Mouse (Mus musculus) heart, postnatal 0 days (tissue): ENCODE results near the gene Coro1a. TPM values are rescaled to one million over a fixed set of nuclear protein-coding genes. Genes with fewer than 3 reads are reported as not detected.

Source experiments
- ATAC-seq: fragments of 200-750 bp; cut with Nextera tagmentation; 2 replicates; pipeline ENCODE4 v1.8.0; 2017; ENCODE audit warnings: low read depth, moderate number of reproducible peaks, moderate library complexity; ENCODE audit not compliant: insufficient read depth
- DNase-seq: peaks from one replicate; pipeline ENCODE4 v3.0.0-alpha.2; 2016; ENCODE audit warnings: low spot score
- H3K27ac ChIP-seq: fragments of 300-500 bp; sonication (generic); 2 replicates; pipeline ENCODE4 v1.5.1; 2014; ENCODE audit warnings: low read depth, mild to moderate bottlenecking
- H3K27me3 ChIP-seq: fragments of 300-500 bp; sonication (generic); 2 replicates; pipeline ENCODE4 v1.6.1; 2014; ENCODE audit warnings: low read length, mixed read lengths; ENCODE audit not compliant: control insufficient read depth, insufficient read depth
- H3K36me3 ChIP-seq: fragments of 300-500 bp; sonication (generic); replicated peaks from 2 replicates; pipeline ENCODE4 v1.6.1; 2014; ENCODE audit warnings: low read length, mixed read lengths; ENCODE audit not compliant: control insufficient read depth, insufficient read depth
- H3K4me1 ChIP-seq: fragments of 300-500 bp; sonication (generic); 2 replicates; pipeline ENCODE4 v1.6.1; 2014; ENCODE audit warnings: antibody characterized with exemption; ENCODE audit not compliant: control insufficient read depth, insufficient read depth
- H3K4me2 ChIP-seq: fragments of 300-500 bp; sonication (generic); 2 replicates; pipeline ENCODE4 v1.6.1; 2014; ENCODE audit warnings: low read depth, mild to moderate bottlenecking, low read length, moderate library complexity
- H3K4me3 ChIP-seq: fragments of 300-500 bp; sonication (generic); 2 replicates; pipeline ENCODE4 v1.5.1; 2014; ENCODE audit warnings: low read depth, low read length
- H3K9ac ChIP-seq: fragments of 300-500 bp; sonication (generic); replicated peaks from 2 replicates; pipeline ENCODE4 v1.6.1; 2014; ENCODE audit warnings: low read depth, low read length, mixed read lengths
- H3K9me3 ChIP-seq: fragments of 300-500 bp; sonication (generic); replicated peaks from 2 replicates; pipeline ENCODE4 v1.6.1; 2016; ENCODE audit warnings: low read length; ENCODE audit not compliant: control insufficient read depth
- CTCF ChIP-seq: IDR thresholded peaks from 2 replicates; pipeline ENCODE4 v1.5.1; 2016; ENCODE audit warnings: antibody characterized with exemption, control low read depth, low read depth
- EP300 ChIP-seq: IDR thresholded peaks from 2 replicates; pipeline ENCODE4 v1.6.1; 2016; ENCODE audit warnings: antibody characterized with exemption, low read depth
- WGBS: fragments of 180-500 bp; shearing (Covaris S2); extraction: QIAGEN DNeasy Blood & Tissue Kit; methylation state at CpG from one replicate; pipeline ENCODE4 v1.1.7; 2014; 5-methylcytosine and 5-hydroxymethylcytosine counted together
- polyA plus RNA-seq: library from polyadenylated mRNA; unstranded; fragments of >200 nt; fragmentation: Nextera tagmentation; extraction: Ambion mirVana; gene quantifications from 2 replicates; pipeline ENCODE4 v1.2.1, GENCODE M21; 2015
- total RNA-seq: library from RNA; depleted of rRNA; stranded (reverse); fragments of >200 nt; gene quantifications from 2 replicates; pipeline ENCODE4 v1.2.3, GENCODE M21; 2014; ENCODE audit warnings: low replicate concordance

The Coro1a gene
- total and polyA plus RNA-seq, 2 experiments from 2014 or later: 8.5 to 14.8 TPM

DNA sequence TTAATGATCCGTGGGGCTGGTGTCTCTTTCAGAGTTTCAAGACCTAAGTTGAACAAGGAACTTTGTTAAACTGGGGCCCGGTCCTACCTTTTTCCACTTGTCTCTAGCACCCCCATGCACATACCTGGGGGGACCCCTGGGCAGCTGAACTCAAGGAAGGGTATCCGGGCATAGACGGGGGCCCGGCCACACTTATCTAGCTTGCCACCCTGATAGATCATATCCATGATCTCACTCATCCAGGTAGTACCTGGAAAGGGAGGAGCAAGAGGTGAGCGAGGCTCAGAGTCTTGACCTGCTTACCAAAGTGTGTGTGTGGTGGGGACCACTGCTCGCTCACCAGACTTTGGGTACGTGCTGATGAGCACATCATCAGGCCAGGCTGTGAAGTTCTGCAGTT is 32.5 kb downstream of the Coro1a start:
- no peak overlapping the region for H3K4me3 ChIP-seq
- peak overlapping the region; percentile 47 for H3K4me2 ChIP-seq
- no peaks in the 10 kb centered on the region for H3K9me3 ChIP-seq
- peaks cover 12% of the 10 kb centered on the region; the same call in 1 of the 2 replicates for H3K36me3 ChIP-seq
- H3K9ac ChIP-seq: no peak overlapping the region
- peaks cover 6% of the 10 kb centered on the region for H3K4me1 ChIP-seq
- H3K27me3 ChIP-seq: no peaks in the 10 kb centered on the region
- no peak for TF ChIP-seq CTCF
- no peak for TF ChIP-seq EP300
- DNase-seq (no peak), ATAC-seq (no peak)
- H3K27ac ChIP-seq: peak overlapping the region; percentile 86; the same call in 1 of the 2 replicates
- WGBS: 90% methylated on average over 8 of the region's 8 CpGs

DNA sequence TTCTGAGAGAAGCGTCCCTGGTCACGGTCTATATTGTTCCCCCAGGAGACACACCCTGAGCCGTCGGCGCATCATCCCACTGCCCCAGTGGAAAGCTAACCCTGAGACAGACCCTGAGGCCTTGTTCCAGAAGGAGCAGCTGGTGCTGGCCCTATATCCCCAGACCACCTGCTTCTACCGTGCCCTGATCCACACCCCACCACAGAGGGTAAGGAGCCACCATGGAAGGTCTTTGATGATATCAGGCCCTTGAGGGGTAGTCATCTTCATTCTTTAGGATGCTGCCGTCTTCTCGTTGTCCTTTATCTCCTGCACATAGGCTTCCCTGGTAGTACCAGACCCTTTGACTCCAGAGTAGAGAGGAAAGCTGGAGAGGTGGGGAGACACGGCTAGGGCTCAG is 35.5 kb downstream of the Coro1a start:
- H3K4me2 ChIP-seq: no peak overlapping the region
- DNase-seq (no peak), ATAC-seq (no peak)
- no peaks in the 10 kb centered on the region for H3K27me3 ChIP-seq
- no peak overlapping the region for H3K27ac ChIP-seq
- 90% methylated on average over 9 of the region's 9 CpGs for WGBS
- H3K9ac ChIP-seq: no peak overlapping the region
- H3K4me1 ChIP-seq: peaks cover 6% of the 10 kb centered on the region
- H3K9me3 ChIP-seq: no peaks in the 10 kb centered on the region
- peaks cover 19% of the 10 kb centered on the region; the same call in 1 of the 2 replicates for H3K36me3 ChIP-seq
- H3K4me3 ChIP-seq: no peak overlapping the region
- no peak for TF ChIP-seq EP300
- no peak for TF ChIP-seq CTCF

DNA sequence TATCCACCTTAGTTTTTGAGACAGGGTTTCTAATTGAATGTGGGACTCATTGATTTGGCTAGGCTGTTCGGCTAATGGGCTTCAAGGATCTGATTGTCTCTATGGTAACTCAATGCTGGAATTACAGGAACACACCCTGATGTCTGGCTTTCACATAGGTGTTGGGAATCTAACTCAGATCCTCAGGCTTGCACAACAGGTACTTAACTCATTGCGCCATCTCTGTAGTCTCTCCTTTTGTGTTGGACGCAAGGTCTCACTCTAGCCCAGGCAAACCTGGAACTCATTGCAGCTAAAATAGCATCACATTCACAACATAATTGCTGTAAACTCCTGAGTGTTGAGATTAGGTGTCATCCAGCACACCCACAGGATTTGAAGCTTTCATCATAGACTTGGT is 37.4 kb downstream of the Coro1a start:
- WGBS: 86% methylated on average over 3 of the region's 3 CpGs
- H3K9ac ChIP-seq: no peak overlapping the region
- no peaks in the 10 kb centered on the region for H3K27me3 ChIP-seq
- peaks cover 23% of the 10 kb centered on the region for H3K36me3 ChIP-seq
- TF ChIP-seq EP300 (no peak), CTCF (no peak)
- H3K4me1 ChIP-seq: no peaks in the 10 kb centered on the region
- no peaks in the 10 kb centered on the region for H3K9me3 ChIP-seq
- no peak overlapping the region for H3K4me2 ChIP-seq
- no peak for DNase-seq
- ATAC-seq: no peak
- H3K27ac ChIP-seq: no peak overlapping the region
- H3K4me3 ChIP-seq: no peak overlapping the region

DNA sequence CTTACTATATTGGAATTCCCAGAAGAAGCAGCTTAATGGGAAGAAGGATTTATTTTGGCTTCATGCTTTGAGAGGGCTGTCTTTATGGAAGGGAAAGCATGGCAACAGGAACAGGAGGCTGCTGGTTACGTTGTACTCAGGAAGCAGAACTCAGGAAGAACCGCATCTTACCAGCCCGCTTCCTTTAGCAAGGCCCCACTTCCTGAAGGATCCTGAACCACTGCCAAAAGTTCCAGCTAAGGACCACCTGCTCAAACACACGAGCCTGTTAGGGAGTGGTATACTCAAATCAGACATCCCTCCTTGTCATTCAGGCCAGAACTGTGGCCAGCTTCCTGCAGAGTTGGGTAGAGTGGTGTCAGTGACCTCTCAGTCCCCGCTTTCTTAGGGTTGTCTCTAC is 39.1 kb downstream of the Coro1a start:
- no peaks in the 10 kb centered on the region for H3K4me1 ChIP-seq
- no peak overlapping the region for H3K4me2 ChIP-seq
- 48% methylated on average over 5 of the region's 5 CpGs for WGBS
- DNase-seq: peak; percentile 41
- TF ChIP-seq EP300: 0 out of 2 replicates have a peak, but pooled peaks have one; percentile 44
- no peak for TF ChIP-seq CTCF
- peak overlapping the region; percentile 84 for H3K27ac ChIP-seq
- ATAC-seq: peak; percentile 41; the same call in 1 of the 2 replicates
- H3K36me3 ChIP-seq: peaks cover 32% of the 10 kb centered on the region
- H3K4me3 ChIP-seq: no peak overlapping the region
- H3K27me3 ChIP-seq: no peaks in the 10 kb centered on the region
- H3K9ac ChIP-seq: no peak overlapping the region
- H3K9me3 ChIP-seq: no peaks in the 10 kb centered on the region

DNA sequence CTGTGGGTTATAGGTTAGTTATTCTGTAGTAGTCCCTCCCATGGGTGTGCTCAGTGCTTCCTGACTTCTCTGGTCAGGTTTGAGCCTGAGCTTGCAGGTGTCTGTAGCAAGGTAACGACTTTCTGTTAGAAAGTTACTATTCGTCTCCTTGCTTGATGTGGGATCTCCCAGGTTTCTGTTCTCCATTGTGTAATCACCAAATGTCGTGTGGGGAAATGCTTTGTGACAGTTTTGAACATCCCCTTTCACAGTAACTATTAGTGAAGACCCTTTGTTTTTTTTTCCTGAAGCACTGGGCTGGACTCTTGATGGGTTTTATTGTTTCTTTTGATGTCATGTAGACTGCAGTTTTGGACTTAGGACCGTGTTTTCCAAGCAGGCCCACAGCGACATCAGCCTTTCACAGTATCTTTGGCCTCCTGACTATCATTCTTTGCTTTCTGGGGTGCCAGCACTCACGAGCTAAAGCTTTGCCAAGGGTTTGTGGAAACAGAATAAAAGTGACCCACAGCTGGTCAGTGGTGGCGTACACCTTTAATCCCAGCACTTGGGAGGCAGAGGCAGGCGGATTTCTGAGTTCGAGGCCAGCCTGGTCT is 40.0 kb downstream of the Coro1a start:
- no peaks in the 10 kb centered on the region for H3K9me3 ChIP-seq
- H3K4me3 ChIP-seq: no peak overlapping the region
- H3K27ac ChIP-seq: peak overlapping the region; percentile 84
- peaks cover 31% of the 10 kb centered on the region for H3K36me3 ChIP-seq
- no peak overlapping the region for H3K4me2 ChIP-seq
- no peak for DNase-seq
- no peaks in the 10 kb centered on the region for H3K27me3 ChIP-seq
- no peak for ATAC-seq
- H3K9ac ChIP-seq: no peak overlapping the region
- no peaks in the 10 kb centered on the region for H3K4me1 ChIP-seq
- TF ChIP-seq CTCF (no peak), EP300 (no peak)
- 73% methylated on average over 9 of the region's 9 CpGs for WGBS

DNA sequence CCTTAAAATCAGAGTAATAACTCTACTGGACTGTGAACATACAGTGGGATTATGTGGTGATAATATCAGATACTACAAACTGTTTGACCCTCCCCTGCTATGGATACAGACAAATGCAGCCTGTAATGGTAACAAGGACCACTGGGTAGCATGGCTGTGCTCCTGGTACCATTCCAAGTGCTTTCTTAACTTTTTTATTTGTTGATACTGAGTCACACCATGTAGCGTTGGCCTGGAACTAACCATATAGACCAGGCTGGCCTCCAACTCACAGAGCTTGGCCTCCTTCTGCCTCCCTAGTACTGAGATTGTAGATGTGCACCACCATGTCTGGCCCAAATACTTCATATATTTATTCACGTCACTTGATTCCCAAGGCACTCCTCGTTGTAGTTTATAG is 42.3 kb downstream of the Coro1a start:
- DNase-seq (no peak), ATAC-seq (no peak)
- WGBS: 85% methylated on average over 3 of the region's 3 CpGs
- TF ChIP-seq EP300 (no peak), CTCF (no peak)
- peaks cover 26% of the 10 kb centered on the region for H3K36me3 ChIP-seq
- H3K9me3 ChIP-seq: no peaks in the 10 kb centered on the region
- no peaks in the 10 kb centered on the region for H3K27me3 ChIP-seq
- no peak overlapping the region for H3K4me2 ChIP-seq
- no peak overlapping the region for H3K27ac ChIP-seq
- H3K4me3 ChIP-seq: no peak overlapping the region
- H3K4me1 ChIP-seq: no peaks in the 10 kb centered on the region
- H3K9ac ChIP-seq: no peak overlapping the region
